Mouse (Mus musculus) mesoderm, embryonic 11.5 days (tissue): Measurements from ENCODE around the gene 1700007K13Rik.

Experiments
- DNase-seq: peaks from one replicate; pipeline ENCODE4 v3.0.0-alpha.2; 2012; ENCODE audit warnings: low read depth, low spot score

Gene 1700007K13Rik

GRCm38 (mm10) chr2:28416511-28416910, 49.6 kb downstream of the 1700007K13Rik start:
- no peak for DNase-seq

GRCm38 (mm10) chr2:28415387-28416024, 50.6 kb downstream of the 1700007K13Rik start:
- DNase-seq, result no peak

GRCm38 (mm10) chr2:28414757-28415137, 51.4 kb downstream of the 1700007K13Rik start:
- no peak for DNase-seq

- DNase-seq, result no peak
Measured at GRCm38 (mm10) chr2:28414116-28414756, 51.9 kb downstream of the 1700007K13Rik start.

GRCm38 (mm10) chr2:28412936-28413335, 53.2 kb downstream of the 1700007K13Rik start:
- DNase-seq, result no peak
